Mouse (Mus musculus): ENCODE data around the gene Mef2c. TPM values are rescaled to one million over a fixed set of nuclear protein-coding genes. Genes with fewer than 3 reads are reported as not detected.

Gene Mef2c
- 35.9 and 41.3 TPM in 2 replicates for polyA plus RNA-seq (2015; fragmentation: Nextera tagmentation; extraction: Ambion mirVana)

DNA sequence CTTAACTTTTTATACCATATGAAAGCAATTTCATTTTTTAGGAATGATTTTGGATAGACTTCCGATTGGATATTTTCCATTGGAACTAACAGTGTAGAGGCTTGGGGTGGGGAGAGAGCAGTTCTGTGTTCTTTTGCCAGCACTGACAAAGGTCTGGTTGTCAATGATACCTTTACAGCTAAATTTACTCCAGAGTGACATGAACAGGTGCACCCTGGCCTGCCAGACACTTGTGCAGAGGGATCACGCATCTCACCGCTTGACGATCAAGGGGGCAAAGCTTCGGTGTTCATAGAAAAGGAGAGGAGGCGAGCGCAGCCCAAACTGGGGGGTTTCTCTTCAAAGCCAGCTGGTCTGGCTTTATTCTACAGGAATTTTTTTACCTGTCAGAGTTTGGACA lies at the start of gene Mef2c:
Mef2c (plus strand) TSS at position 116 of the 400 bp plus-strand sequence.
- Histone ChIP-seq H3K4me3 (ENCODE audit: low read depth, low read length) (no peak within 1 kb of the TSS), H3K4me1 (ENCODE audit: control insufficient read depth, insufficient read depth, low read length) (no peaks in the 10 kb centered on the region), H3K9ac (ENCODE audit: low read depth, low read length) (no peak within 1 kb of the TSS), H3K9me3 (replicated peaks; ENCODE audit: control insufficient read depth, low read length, poor library complexity, severe bottlenecking) (no peaks in the 10 kb centered on the region), H3K4me2 (ENCODE audit: low read length) (no peak within 1 kb of the TSS), H3K27ac (ENCODE audit: low read length) (no peak within 1 kb of the TSS), H3K27me3 (ENCODE audit: control insufficient read depth, insufficient read depth, low read depth, low read length) (no peaks in the 10 kb centered on the region), H3K36me3 (ENCODE audit: control insufficient read depth, insufficient read depth, low read length) (no peaks in the 10 kb centered on the region)
- no peak for ATAC-seq
- WGBS, result 80% methylated on average over 7 of the region's 7 CpGs

DNA sequence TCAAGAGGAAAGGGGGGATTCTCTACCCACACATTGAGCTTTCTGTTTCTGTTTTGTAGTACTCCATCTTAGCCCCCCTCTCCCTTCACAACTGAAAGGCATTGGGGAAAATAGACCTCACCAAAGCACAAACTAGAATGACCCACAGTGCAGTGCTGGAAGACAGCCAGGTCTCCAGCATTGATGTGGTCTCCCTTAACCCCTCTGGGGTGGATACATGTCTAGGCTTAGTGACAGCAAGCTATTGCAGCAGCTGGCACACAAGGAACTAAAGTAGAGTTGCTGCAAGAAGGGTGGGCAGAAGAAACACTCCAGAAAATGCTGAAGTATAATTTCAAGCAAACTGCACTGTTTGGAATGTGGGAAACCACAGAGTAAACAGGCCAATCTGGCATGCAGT lies 45.1 kb upstream of the Mef2c start:
- Histone ChIP-seq H3K27me3 (ENCODE audit: control insufficient read depth, insufficient read depth, low read depth, low read length) (no peaks in the 10 kb centered on the region), H3K36me3 (ENCODE audit: control insufficient read depth, insufficient read depth, low read length) (no peaks in the 10 kb centered on the region), H3K4me3 (ENCODE audit: low read depth, low read length) (no peak overlapping the region), H3K9me3 (replicated peaks; ENCODE audit: control insufficient read depth, low read length, poor library complexity, severe bottlenecking) (no peaks in the 10 kb centered on the region), H3K4me1 (ENCODE audit: control insufficient read depth, insufficient read depth, low read length) (no peaks in the 10 kb centered on the region), H3K9ac (ENCODE audit: low read depth, low read length) (no peak overlapping the region), H3K27ac (ENCODE audit: low read length) (no peak overlapping the region), H3K4me2 (ENCODE audit: low read length) (no peak overlapping the region)
- no peak for ATAC-seq

DNA sequence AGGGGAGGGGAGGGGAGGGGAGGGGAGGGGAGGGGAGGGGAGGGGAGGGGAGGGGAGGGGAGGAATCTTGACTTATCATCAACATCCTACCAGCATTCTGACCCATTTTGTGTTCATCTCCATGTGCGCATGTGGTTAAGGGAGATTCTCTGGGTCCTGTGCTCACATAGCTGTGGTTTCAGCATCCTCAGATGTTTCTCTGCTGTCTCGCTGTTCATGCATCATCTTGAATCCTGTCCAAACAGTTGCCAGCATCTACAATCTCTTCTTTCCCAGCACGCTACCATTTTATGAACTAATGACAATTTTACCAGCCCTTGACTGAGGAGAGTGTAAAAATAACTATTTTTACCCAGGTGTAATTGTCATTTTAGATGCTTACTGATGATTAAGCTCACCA lies 44.2 kb upstream of the Mef2c start:
- 99% methylated on average over 3 of the region's 3 CpGs for WGBS
- Histone ChIP-seq H3K4me2 (ENCODE audit: low read length) (no peak overlapping the region), H3K4me3 (ENCODE audit: low read depth, low read length) (no peak overlapping the region), H3K36me3 (ENCODE audit: control insufficient read depth, insufficient read depth, low read length) (no peaks in the 10 kb centered on the region), H3K9ac (ENCODE audit: low read depth, low read length) (no peak overlapping the region), H3K9me3 (replicated peaks; ENCODE audit: control insufficient read depth, low read length, poor library complexity, severe bottlenecking) (no peaks in the 10 kb centered on the region), H3K27me3 (ENCODE audit: control insufficient read depth, insufficient read depth, low read depth, low read length) (no peaks in the 10 kb centered on the region), H3K4me1 (ENCODE audit: control insufficient read depth, insufficient read depth, low read length) (no peaks in the 10 kb centered on the region), H3K27ac (ENCODE audit: low read length) (no peak overlapping the region)
- ATAC-seq, result no peak

GRCm38 (mm10) chr13:83460620-83461019 lies 43.2 kb upstream of the Mef2c start:
- H3K4me2 ChIP-seq (ENCODE audit: low read length), result no peak overlapping the region

GRCm38 (mm10) chr13:83461556-83461955 lies 42.3 kb upstream of the Mef2c start:
- no peak for ATAC-seq
- 97% methylated on average over 2 of the region's 2 CpGs for WGBS
- H3K27me3 ChIP-seq (ENCODE audit: control insufficient read depth, insufficient read depth, low read depth, low read length), result no peaks in the 10 kb centered on the region

More at GRCm38 (mm10) chr13:83460620-83461019, 43.2 kb upstream of the Mef2c start:
- WGBS, result 83% methylated on average over 1 of the region's 1 CpGs
- Histone ChIP-seq H3K9ac (ENCODE audit: low read depth, low read length) (no peak overlapping the region), H3K36me3 (ENCODE audit: control insufficient read depth, insufficient read depth, low read length) (no peaks in the 10 kb centered on the region), H3K27me3 (ENCODE audit: control insufficient read depth, insufficient read depth, low read depth, low read length) (no peaks in the 10 kb centered on the region), H3K27ac (ENCODE audit: low read length) (no peak overlapping the region), H3K4me3 (ENCODE audit: low read depth, low read length) (no peak overlapping the region), H3K4me1 (ENCODE audit: control insufficient read depth, insufficient read depth, low read length) (no peaks in the 10 kb centered on the region), H3K9me3 (replicated peaks; ENCODE audit: control insufficient read depth, low read length, poor library complexity, severe bottlenecking) (no peaks in the 10 kb centered on the region)
- ATAC-seq, result no peak

GRCm38 (mm10) chr13:83466756-83467155 lies 37.1 kb upstream of the Mef2c start:
- H3K4me2 ChIP-seq (ENCODE audit: low read length), result no peak overlapping the region
- no peak overlapping the region for H3K4me3 ChIP-seq (ENCODE audit: low read depth, low read length)
- H3K9ac ChIP-seq (ENCODE audit: low read depth, low read length), result no peak overlapping the region
- no peaks in the 10 kb centered on the region for H3K9me3 ChIP-seq (replicated peaks; ENCODE audit: control insufficient read depth, low read length, poor library complexity, severe bottlenecking)
- ATAC-seq, result no peak
- no peaks in the 10 kb centered on the region for H3K27me3 ChIP-seq (ENCODE audit: control insufficient read depth, insufficient read depth, low read depth, low read length)
- no peak overlapping the region for H3K27ac ChIP-seq (ENCODE audit: low read length)
- H3K36me3 ChIP-seq (ENCODE audit: control insufficient read depth, insufficient read depth, low read length), result no peaks in the 10 kb centered on the region
- WGBS, result 94% methylated on average over 5 of the region's 5 CpGs
- no peaks in the 10 kb centered on the region for H3K4me1 ChIP-seq (ENCODE audit: control insufficient read depth, insufficient read depth, low read length)

More at GRCm38 (mm10) chr13:83461556-83461955, 42.3 kb upstream of the Mef2c start:
- Histone ChIP-seq H3K9ac (ENCODE audit: low read depth, low read length) (no peak overlapping the region), H3K4me2 (ENCODE audit: low read length) (no peak overlapping the region), H3K27ac (ENCODE audit: low read length) (no peak overlapping the region), H3K36me3 (ENCODE audit: control insufficient read depth, insufficient read depth, low read length) (no peaks in the 10 kb centered on the region), H3K4me1 (ENCODE audit: control insufficient read depth, insufficient read depth, low read length) (no peaks in the 10 kb centered on the region), H3K4me3 (ENCODE audit: low read depth, low read length) (no peak overlapping the region), H3K9me3 (replicated peaks; ENCODE audit: control insufficient read depth, low read length, poor library complexity, severe bottlenecking) (no peaks in the 10 kb centered on the region)

GRCm38 (mm10) chr13:83468794-83469193 lies 35.0 kb upstream of the Mef2c start:
- WGBS, result 79% methylated on average over 3 of the region's 3 CpGs
- Histone ChIP-seq H3K4me3 (ENCODE audit: low read depth, low read length) (no peak overlapping the region), H3K4me2 (ENCODE audit: low read length) (no peak overlapping the region), H3K36me3 (ENCODE audit: control insufficient read depth, insufficient read depth, low read length) (no peaks in the 10 kb centered on the region), H3K27me3 (ENCODE audit: control insufficient read depth, insufficient read depth, low read depth, low read length) (no peaks in the 10 kb centered on the region), H3K9ac (ENCODE audit: low read depth, low read length) (no peak overlapping the region), H3K9me3 (replicated peaks; ENCODE audit: control insufficient read depth, low read length, poor library complexity, severe bottlenecking) (no peaks in the 10 kb centered on the region), H3K4me1 (ENCODE audit: control insufficient read depth, insufficient read depth, low read length) (no peaks in the 10 kb centered on the region), H3K27ac (ENCODE audit: low read length) (no peak overlapping the region)
- no peak for ATAC-seq

- no peak for ATAC-seq
- Histone ChIP-seq H3K36me3 (ENCODE audit: control insufficient read depth, insufficient read depth, low read length) (no peaks in the 10 kb centered on the region), H3K4me1 (ENCODE audit: control insufficient read depth, insufficient read depth, low read length) (no peaks in the 10 kb centered on the region), H3K9me3 (replicated peaks; ENCODE audit: control insufficient read depth, low read length, poor library complexity, severe bottlenecking) (no peaks in the 10 kb centered on the region), H3K4me3 (ENCODE audit: low read depth, low read length) (no peak overlapping the region), H3K27ac (ENCODE audit: low read length) (no peak overlapping the region), H3K27me3 (ENCODE audit: control insufficient read depth, insufficient read depth, low read depth, low read length) (no peaks in the 10 kb centered on the region), H3K4me2 (ENCODE audit: low read length) (no peak overlapping the region), H3K9ac (ENCODE audit: low read depth, low read length) (no peak overlapping the region)
- 91% methylated on average over 2 of the region's 2 CpGs for WGBS
Measured at GRCm38 (mm10) chr13:83473755-83474154, 30.1 kb upstream of the Mef2c start.

DNA sequence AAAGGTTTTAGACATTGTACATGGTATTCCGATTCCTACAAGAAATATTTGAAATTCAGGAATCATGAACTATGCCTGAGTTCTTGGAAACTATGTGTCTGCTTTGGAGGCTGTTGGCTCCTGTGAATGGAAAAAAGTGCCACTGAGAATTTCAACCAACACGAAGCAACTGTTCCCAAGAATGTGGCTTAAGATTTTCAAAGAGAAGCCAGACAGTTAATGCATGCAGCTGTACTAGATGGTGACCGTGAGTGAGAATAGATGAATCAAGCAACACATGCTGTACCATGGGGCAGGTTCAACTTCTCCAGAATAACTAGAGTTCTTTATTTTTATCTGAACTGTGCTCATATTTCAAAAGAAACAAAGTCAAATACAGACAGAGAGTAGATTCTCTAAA lies 23.4 kb upstream of the Mef2c start:
- Histone ChIP-seq H3K9me3 (replicated peaks; ENCODE audit: control insufficient read depth, low read length, poor library complexity, severe bottlenecking) (no peaks in the 10 kb centered on the region), H3K4me2 (ENCODE audit: low read length) (no peak overlapping the region), H3K9ac (ENCODE audit: low read depth, low read length) (no peak overlapping the region), H3K27ac (ENCODE audit: low read length) (no peak overlapping the region), H3K4me1 (ENCODE audit: control insufficient read depth, insufficient read depth, low read length) (no peaks in the 10 kb centered on the region), H3K4me3 (ENCODE audit: low read depth, low read length) (no peak overlapping the region), H3K36me3 (ENCODE audit: control insufficient read depth, insufficient read depth, low read length) (no peaks in the 10 kb centered on the region), H3K27me3 (ENCODE audit: control insufficient read depth, insufficient read depth, low read depth, low read length) (no peaks in the 10 kb centered on the region)
- WGBS, result 73% methylated on average over 3 of the region's 3 CpGs
- ATAC-seq, result no peak

GRCm38 (mm10) chr13:83481310-83481709 lies 22.5 kb upstream of the Mef2c start:
- no peak overlapping the region for H3K4me2 ChIP-seq (ENCODE audit: low read length)

More at GRCm38 (mm10) chr13:83481310-83481709, 22.5 kb upstream of the Mef2c start:
- H3K9ac ChIP-seq (ENCODE audit: low read depth, low read length), result no peak overlapping the region
- H3K9me3 ChIP-seq (replicated peaks; ENCODE audit: control insufficient read depth, low read length, poor library complexity, severe bottlenecking), result no peaks in the 10 kb centered on the region
- 77% methylated on average over 7 of the region's 7 CpGs for WGBS
- no peak overlapping the region for H3K27ac ChIP-seq (ENCODE audit: low read length)
- no peaks in the 10 kb centered on the region for H3K4me1 ChIP-seq (ENCODE audit: control insufficient read depth, insufficient read depth, low read length)
- ATAC-seq, result no peak
- no peaks in the 10 kb centered on the region for H3K36me3 ChIP-seq (ENCODE audit: control insufficient read depth, insufficient read depth, low read length)
- H3K4me3 ChIP-seq (ENCODE audit: low read depth, low read length), result no peak overlapping the region
- H3K27me3 ChIP-seq (ENCODE audit: control insufficient read depth, insufficient read depth, low read depth, low read length), result no peaks in the 10 kb centered on the region
